Mouse (Mus musculus): ENCODE measurements around the gene Gm11549. TPM values are rescaled to one million over a fixed set of nuclear protein-coding genes. Genes with fewer than 3 reads are reported as not detected.

The Gm11549 gene
- total RNA-seq, 2 experiments from 2014 or later, result not detected

GRCm38 (mm10) chr3:36486881-36487280, 34.7 kb downstream of the Gm11549 start:
- no peak for ATAC-seq (replicated peaks; ENCODE audit: low FRiP score, poor library complexity, severe bottlenecking)

- no peak for ATAC-seq (replicated peaks; ENCODE audit: low FRiP score, poor library complexity, severe bottlenecking)
Measured at GRCm38 (mm10) chr3:36486176-36486575, 35.4 kb downstream of the Gm11549 start.

GRCm38 (mm10) chr3:36484292-36484691, 37.3 kb downstream of the Gm11549 start:
- ATAC-seq (replicated peaks; ENCODE audit: low FRiP score, poor library complexity, severe bottlenecking), result no peak

- ATAC-seq (replicated peaks; ENCODE audit: low FRiP score, poor library complexity, severe bottlenecking), result no peak
Measured at GRCm38 (mm10) chr3:36482940-36483339, 38.7 kb downstream of the Gm11549 start.

GRCm38 (mm10) chr3:36481776-36482193, 39.8 kb downstream of the Gm11549 start:
- ATAC-seq (replicated peaks; ENCODE audit: low FRiP score, poor library complexity, severe bottlenecking), result no peak

- ATAC-seq (replicated peaks; ENCODE audit: low FRiP score, poor library complexity, severe bottlenecking), result no peak
Measured at GRCm38 (mm10) chr3:36480486-36480885, 41.1 kb downstream of the Gm11549 start.

- ATAC-seq (replicated peaks; ENCODE audit: low FRiP score, poor library complexity, severe bottlenecking), result no peak
Measured at GRCm38 (mm10) chr3:36478776-36479175, 42.8 kb downstream of the Gm11549 start.

GRCm38 (mm10) chr3:36476261-36477155, 45.1 kb downstream of the Gm11549 start:
- ATAC-seq (replicated peaks; ENCODE audit: low FRiP score, poor library complexity, severe bottlenecking), result no peak

- ATAC-seq (replicated peaks; ENCODE audit: low FRiP score, poor library complexity, severe bottlenecking), result peak; percentile 91
Measured at GRCm38 (mm10) chr3:36475532-36476087, 46.0 kb downstream of the Gm11549 start, which contains the start of the genes Anxa5 and 1810062G17Rik. Gene Anxa5, minus strand, starts transcription at chr3:36475894. Gene 1810062G17Rik, plus strand, starts transcription at chr3:36475937.

GRCm38 (mm10) chr3:36474938-36475483, 46.6 kb downstream of the Gm11549 start:
- no peak for ATAC-seq (replicated peaks; ENCODE audit: low FRiP score, poor library complexity, severe bottlenecking)

- no peak for ATAC-seq (replicated peaks; ENCODE audit: low FRiP score, poor library complexity, severe bottlenecking)
Measured at GRCm38 (mm10) chr3:36474421-36474820, 47.2 kb downstream of the Gm11549 start.

- ATAC-seq (replicated peaks; ENCODE audit: low FRiP score, poor library complexity, severe bottlenecking), result no peak
Measured at GRCm38 (mm10) chr3:36473222-36473621, 48.4 kb downstream of the Gm11549 start.

- ATAC-seq (replicated peaks; ENCODE audit: low FRiP score, poor library complexity, severe bottlenecking), result no peak
Measured at GRCm38 (mm10) chr3:36471856-36472255, 49.8 kb downstream of the Gm11549 start.

- no peak for ATAC-seq (replicated peaks; ENCODE audit: low FRiP score, poor library complexity, severe bottlenecking)
Measured at GRCm38 (mm10) chr3:36468871-36469270, 52.7 kb downstream of the Gm11549 start.

- ATAC-seq (replicated peaks; ENCODE audit: low FRiP score, poor library complexity, severe bottlenecking), result no peak
Measured at GRCm38 (mm10) chr3:36467632-36468031, 54.0 kb downstream of the Gm11549 start.

GRCm38 (mm10) chr3:36465538-36465937, 56.1 kb downstream of the Gm11549 start:
- no peak for ATAC-seq (replicated peaks; ENCODE audit: low FRiP score, poor library complexity, severe bottlenecking)

Other genes with a start within 250 kb of the Gm11549 start
- gene Anxa5, start 45.9 kb downstream of the Gm11549 start, total RNA-seq (2015; ENCODE audit: low replicate concordance), result 47.2 and 66.2 TPM in 2 replicates
- 26.8 and 26.9 TPM in 2 replicates for gene Anxa5, start 45.9 kb downstream of the Gm11549 start, total RNA-seq (2017; ENCODE audit: low replicate concordance)
- gene 1810062G17Rik, start 45.9 kb downstream of the Gm11549 start, total RNA-seq (2015; ENCODE audit: low replicate concordance), result not detected in 2 replicates
- gene 1810062G17Rik, start 45.9 kb downstream of the Gm11549 start, total RNA-seq (2017; ENCODE audit: low replicate concordance), result not detected in 2 replicates
- 33.5 and 45.4 TPM in 2 replicates for gene Exosc9, start 30.8 kb upstream of the Gm11549 start, total RNA-seq (2015; ENCODE audit: low replicate concordance)
- gene Exosc9, start 30.8 kb upstream of the Gm11549 start, total RNA-seq (2017; ENCODE audit: low replicate concordance), result 25.8 and 101 TPM in 2 replicates
- gene Ccna2, start 50.3 kb upstream of the Gm11549 start, total RNA-seq (2015; ENCODE audit: low replicate concordance), result 790 and 816 TPM in 2 replicates
- 704 and 952 TPM in 2 replicates for gene Ccna2, start 50.3 kb upstream of the Gm11549 start, total RNA-seq (2017; ENCODE audit: low replicate concordance)
- gene Bbs7, start 91.7 kb upstream of the Gm11549 start, total RNA-seq (2015; ENCODE audit: low replicate concordance), result 0.72 TPM in 1 of 2 replicates, not detected in the other
- 1.2 and 3.2 TPM in 2 replicates for gene Bbs7, start 91.7 kb upstream of the Gm11549 start, total RNA-seq (2017; ENCODE audit: low replicate concordance)
- gene Trpc3, start 168.4 kb upstream of the Gm11549 start, total RNA-seq (2015; ENCODE audit: low replicate concordance), result not detected in 2 replicates
- gene Trpc3, start 168.4 kb upstream of the Gm11549 start, total RNA-seq (2017; ENCODE audit: low replicate concordance), result not detected in 2 replicates